Mouse (Mus musculus) forebrain, embryonic 11.5 days (tissue): ENCODE results near the gene Gadd45b. TPM values are rescaled to one million over a fixed set of nuclear protein-coding genes. Genes with fewer than 3 reads are reported as not detected.

Source experiments
- ATAC-seq: fragments of 200-750 bp; cut with Nextera tagmentation; replicated peaks from 2 replicates; pipeline ENCODE4 v1.8.0; 2017; ENCODE audit warnings: moderate TSS enrichment; ENCODE audit not compliant: low FRiP score
- DNase-seq: peaks from one replicate; pipeline ENCODE4 v3.0.0-alpha.2; 2017; ENCODE audit warnings: low spot score
- H3K27ac ChIP-seq: fragments of 300-500 bp; sonication (generic); 2 replicates; pipeline ENCODE4 v1.5.1; 2014; ENCODE audit warnings: low read depth, low read length
- H3K27me3 ChIP-seq: fragments of 300-500 bp; sonication (generic); 2 replicates; pipeline ENCODE4 v1.6.1; 2014; ENCODE audit warnings: mild to moderate bottlenecking, low read length, mixed read lengths; ENCODE audit not compliant: control insufficient read depth, insufficient read depth
- H3K36me3 ChIP-seq: fragments of 300-500 bp; sonication (generic); 2 replicates; pipeline ENCODE4 v1.6.1; 2014; ENCODE audit warnings: mild to moderate bottlenecking, low read length, moderate library complexity, mixed read lengths; ENCODE audit not compliant: control insufficient read depth, insufficient read depth
- H3K4me1 ChIP-seq: fragments of 300-500 bp; sonication (generic); replicated peaks from 2 replicates; pipeline ENCODE4 v1.6.1; 2014; ENCODE audit warnings: low read length, mixed read lengths; ENCODE audit not compliant: control insufficient read depth, insufficient read depth
- H3K4me2 ChIP-seq: fragments of 300-500 bp; sonication (generic); 2 replicates; pipeline ENCODE4 v1.6.1; 2014; ENCODE audit warnings: low read depth, mild to moderate bottlenecking, low read length, moderate library complexity, mixed read lengths; ENCODE audit not compliant: severe bottlenecking
- H3K4me3 ChIP-seq: fragments of 300-500 bp; sonication (generic); 2 replicates; pipeline ENCODE4 v1.5.1; 2014; ENCODE audit warnings: low read depth, low read length
- H3K9ac ChIP-seq: fragments of 300-500 bp; sonication (generic); 2 replicates; pipeline ENCODE4 v1.6.1; 2014; ENCODE audit warnings: low read length
- H3K9me3 ChIP-seq: fragments of 300-500 bp; sonication (generic); 2 replicates; pipeline ENCODE4 v1.6.1; 2016; ENCODE audit warnings: low read length, mixed read lengths; ENCODE audit not compliant: control insufficient read depth
- WGBS: fragments of 180-500 bp; shearing (Covaris S2); extraction: QIAGEN DNeasy Blood & Tissue Kit; methylation state at CpG from one replicate; pipeline ENCODE4 v1.1.7; 2014; 5-methylcytosine and 5-hydroxymethylcytosine counted together
- polyA plus RNA-seq: library from polyadenylated mRNA; unstranded; fragments of >200 nt; fragmentation: Nextera tagmentation; extraction: Ambion mirVana; gene quantifications from 2 replicates; pipeline ENCODE4 v1.2.1, GENCODE M21; 2014

Gene Gadd45b
- polyA plus RNA-seq, 1 experiment from 2014 or later, result 10.7 TPM

GRCm38 (mm10) chr10:80936810-80937164, 6.9 kb downstream of the Gadd45b start:
- DNase-seq (no peak), ATAC-seq (no peak)
- Histone ChIP-seq H3K27ac (no peak overlapping the region), H3K4me1 (peaks cover 52% of the 10 kb centered on the region), H3K4me3 (peak overlapping the region; percentile 22), H3K27me3 (peaks cover 63% of the 10 kb centered on the region), H3K36me3 (no peaks in the 10 kb centered on the region), H3K9me3 (no peaks in the 10 kb centered on the region), H3K9ac (no peak overlapping the region; the same call in 1 of the 2 replicates), H3K4me2 (peak overlapping the region; percentile 39)
- 10% methylated on average over 6 of the region's 6 CpGs for WGBS

- 35% methylated on average over 8 of the region's 8 CpGs for WGBS
- Histone ChIP-seq H3K4me1 (peaks cover 44% of the 10 kb centered on the region), H3K9ac (no peak overlapping the region)
Observed at GRCm38 (mm10) chr10:80937646-80938045, 7.8 kb downstream of the Gadd45b start.

GRCm38 (mm10) chr10:80938831-80939550, 9.1 kb downstream of the Gadd45b start:
- Histone ChIP-seq H3K27me3 (peaks cover 41% of the 10 kb centered on the region), H3K27ac (no peak overlapping the region), H3K4me2 (peak overlapping the region; percentile 84), H3K4me3 (peak overlapping the region; percentile 36), H3K9ac (0 out of 2 replicates have a peak overlapping the region, but pooled peaks have one; percentile 16), H3K9me3 (no peaks in the 10 kb centered on the region), H3K36me3 (no peaks in the 10 kb centered on the region), H3K4me1 (peaks cover 32% of the 10 kb centered on the region)
- 12% methylated on average over 15 of the region's 15 CpGs for WGBS
- DNase-seq, result peak; percentile 78
- peak; percentile 55; the same call in 1 of the 2 replicates for ATAC-seq

More at GRCm38 (mm10) chr10:80937646-80938045, 7.8 kb downstream of the Gadd45b start:
- Histone ChIP-seq H3K27me3 (peaks cover 54% of the 10 kb centered on the region), H3K4me3 (no peak overlapping the region), H3K9me3 (no peaks in the 10 kb centered on the region), H3K4me2 (no peak overlapping the region), H3K36me3 (no peaks in the 10 kb centered on the region), H3K27ac (no peak overlapping the region)
- no peak for DNase-seq
- ATAC-seq, result no peak

- peak; percentile 33; the same call in 1 of the 2 replicates for ATAC-seq
- Histone ChIP-seq H3K9me3 (no peaks in the 10 kb centered on the region), H3K27me3 (peaks cover 34% of the 10 kb centered on the region), H3K36me3 (no peaks in the 10 kb centered on the region), H3K27ac (no peak overlapping the region), H3K4me3 (peak overlapping the region; percentile 36), H3K9ac (peak overlapping the region; percentile 55), H3K4me2 (peak overlapping the region; percentile 84), H3K4me1 (peaks cover 30% of the 10 kb centered on the region)
- 6% methylated on average over 28 of the region's 28 CpGs for WGBS
- DNase-seq, result peak; percentile 90
Observed at GRCm38 (mm10) chr10:80939671-80940070, 9.8 kb downstream of the Gadd45b start.

GRCm38 (mm10) chr10:80940320-80940987, 10.6 kb downstream of the Gadd45b start:
- H3K4me1 ChIP-seq, result peaks cover 30% of the 10 kb centered on the region
- H3K4me2 ChIP-seq, result peak overlapping the region; percentile 84; the same call in 1 of the 2 replicates
- no peaks in the 10 kb centered on the region for H3K36me3 ChIP-seq
- H3K27ac ChIP-seq, result no peak overlapping the region
- peak overlapping the region; percentile 55; the same call in 1 of the 2 replicates for H3K9ac ChIP-seq
- no peak overlapping the region for H3K4me3 ChIP-seq
- 56% methylated on average over 8 of the region's 8 CpGs for WGBS
- peaks cover 29% of the 10 kb centered on the region for H3K27me3 ChIP-seq
- ATAC-seq (no peak), DNase-seq (no peak)
- no peaks in the 10 kb centered on the region for H3K9me3 ChIP-seq

GRCm38 (mm10) chr10:80940988-80941347, 11.1 kb downstream of the Gadd45b start:
- Histone ChIP-seq H3K4me2 (no peak overlapping the region), H3K9me3 (no peaks in the 10 kb centered on the region), H3K9ac (no peak overlapping the region), H3K27ac (no peak overlapping the region), H3K4me3 (no peak overlapping the region), H3K4me1 (peaks cover 27% of the 10 kb centered on the region), H3K27me3 (peaks cover 28% of the 10 kb centered on the region), H3K36me3 (no peaks in the 10 kb centered on the region)
- 81% methylated on average over 2 of the region's 2 CpGs for WGBS
- DNase-seq (no peak), ATAC-seq (no peak)

DNA sequence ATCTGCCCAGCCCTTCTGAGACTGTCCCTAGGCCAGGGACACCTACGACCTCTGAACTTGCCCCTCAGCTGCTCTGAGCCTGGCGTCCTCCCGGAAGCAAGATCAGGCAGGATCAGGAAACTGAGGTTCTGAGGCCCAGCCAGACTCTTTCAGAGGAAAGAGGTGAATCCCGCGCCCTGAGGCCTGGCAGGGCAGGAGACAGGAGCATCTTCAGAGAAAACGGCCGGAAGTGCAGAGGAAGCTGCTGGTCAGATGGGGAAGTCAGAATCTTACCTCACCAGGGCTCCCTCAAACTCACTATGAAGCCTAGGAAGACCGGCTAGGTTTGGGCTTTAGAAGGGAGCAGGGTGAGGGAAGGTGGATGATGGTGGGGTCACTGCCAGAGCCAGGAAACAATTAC, 13.0 kb downstream of the Gadd45b start:
- Histone ChIP-seq H3K4me3 (no peak overlapping the region), H3K4me2 (no peak overlapping the region), H3K27ac (no peak overlapping the region), H3K9me3 (no peaks in the 10 kb centered on the region), H3K4me1 (peaks cover 10% of the 10 kb centered on the region), H3K36me3 (no peaks in the 10 kb centered on the region), H3K27me3 (peaks cover 8% of the 10 kb centered on the region; the same call in 1 of the 2 replicates), H3K9ac (no peak overlapping the region)
- ATAC-seq, result no peak
- WGBS, result 60% methylated on average over 8 of the region's 8 CpGs
- DNase-seq, result no peak

- Histone ChIP-seq H3K27ac (no peak overlapping the region), H3K36me3 (no peaks in the 10 kb centered on the region), H3K4me2 (no peak overlapping the region), H3K4me1 (peaks cover 9% of the 10 kb centered on the region; the same call in 1 of the 2 replicates), H3K9ac (no peak overlapping the region), H3K27me3 (peaks cover 2% of the 10 kb centered on the region; the same call in 1 of the 2 replicates), H3K4me3 (no peak overlapping the region), H3K9me3 (no peaks in the 10 kb centered on the region)
- ATAC-seq, result no peak
- 91% methylated on average over 9 of the region's 9 CpGs for WGBS
- no peak for DNase-seq
Observed at GRCm38 (mm10) chr10:80943701-80944100, 13.8 kb downstream of the Gadd45b start.
